Mouse (Mus musculus): ENCODE measurements at regions not wholly inside any gene's neighbourhood (a gene's known extent, or its start where the extent isn't known, plus 50 kb on each side); places are given as distances from the start of the nearest gene placed in this dataset.

DNA sequence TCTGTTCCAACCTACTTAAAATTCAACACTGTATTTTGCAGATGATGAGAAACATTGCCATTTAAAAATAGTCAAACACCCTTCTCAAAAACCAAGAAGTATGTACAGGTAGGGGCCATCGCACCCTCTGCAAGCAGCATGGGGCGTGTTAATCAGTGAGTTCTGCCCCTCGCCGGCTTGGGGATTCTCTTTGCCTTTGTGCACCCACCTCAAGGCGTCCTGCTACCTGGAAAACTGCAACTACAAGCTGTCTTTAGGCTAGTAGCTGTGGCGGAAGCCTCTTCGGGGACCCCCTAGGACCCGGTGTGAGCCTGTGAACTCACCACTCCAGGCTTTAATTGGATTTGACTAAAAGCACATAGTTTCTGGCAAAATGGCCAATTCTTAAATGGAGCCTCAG is 311.0 kb downstream of the Mtx2 start:
- peak overlapping the region; percentile 80 for H3K27ac ChIP-seq (ENCODE audit: low read depth, low read length)

DNA sequence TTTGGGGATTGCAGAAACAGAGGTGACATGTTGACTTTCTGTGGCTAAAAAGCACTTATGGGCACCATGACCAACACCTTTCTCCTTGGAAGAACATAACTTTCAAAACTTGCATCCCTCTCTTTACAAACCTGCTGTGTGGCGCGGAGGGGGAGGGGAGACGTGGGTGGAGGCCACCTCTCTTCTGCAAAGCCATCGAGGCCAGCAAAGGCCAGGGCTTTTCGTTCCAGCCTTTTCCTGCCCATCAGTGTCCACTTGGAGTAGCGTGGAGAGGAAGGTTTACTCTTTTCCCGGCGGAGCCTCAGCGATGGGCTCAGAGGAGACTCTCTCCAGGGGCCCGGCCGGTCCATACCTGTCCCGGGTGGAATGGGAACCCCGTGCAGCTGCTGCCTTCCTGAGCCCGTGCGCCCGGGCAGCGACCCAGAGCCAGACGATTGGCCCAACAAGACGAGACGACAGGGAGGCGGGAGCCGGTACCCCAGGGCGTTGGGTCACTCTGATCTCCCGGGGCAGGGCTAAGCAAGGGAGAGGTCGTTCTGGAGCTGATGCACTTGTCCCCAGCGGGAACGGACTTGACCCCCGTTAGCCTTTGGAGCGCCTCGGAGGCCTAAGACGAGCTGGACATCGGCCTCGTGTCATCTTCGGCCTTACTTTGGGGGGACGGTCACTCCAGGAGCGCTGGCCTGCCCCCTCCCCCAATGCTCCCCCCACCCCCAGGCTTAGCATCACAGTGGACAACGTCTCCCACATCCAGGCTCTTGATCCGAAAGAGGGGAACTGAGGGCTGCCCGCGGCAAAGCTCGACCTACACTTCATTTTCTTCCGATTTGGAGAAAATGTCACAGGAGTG is 311.8 kb downstream of the Mtx2 start:
- Histone ChIP-seq H3K36me3 (ENCODE audit: control insufficient read depth, insufficient read depth, low read length) (no peaks in the 10 kb centered on the region), H3K9me3 (ENCODE audit: control insufficient read depth, low read length) (no peaks in the 10 kb centered on the region), H3K27me3 (ENCODE audit: control insufficient read depth, insufficient read depth, low read length) (no peaks in the 10 kb centered on the region; the same call in 1 of the 2 replicates), H3K9ac (ENCODE audit: low read depth, low read length) (peak overlapping the region; percentile 62), H3K4me1 (ENCODE audit: control insufficient read depth, insufficient read depth, low read length) (peaks cover 10% of the 10 kb centered on the region), H3K4me3 (ENCODE audit: low read length) (peak overlapping the region; percentile 54), H3K4me2 (replicated peaks; ENCODE audit: low read depth, low read length) (peak overlapping the region; percentile 86), H3K27ac (ENCODE audit: low read depth, low read length) (peak overlapping the region; percentile 80)
- ATAC-seq (ENCODE audit: low FRiP score, low TSS enrichment), result peak; percentile 68
- under 1% methylated on average over 42 of the region's 42 CpGs for WGBS

More for the DNA sequence above, 311.0 kb downstream of the Mtx2 start:
- H3K36me3 ChIP-seq (ENCODE audit: control insufficient read depth, insufficient read depth, low read length), result no peaks in the 10 kb centered on the region
- H3K9ac ChIP-seq (ENCODE audit: low read depth, low read length), result peak overlapping the region; percentile 62
- 21% methylated on average over 8 of the region's 8 CpGs for WGBS
- H3K27me3 ChIP-seq (ENCODE audit: control insufficient read depth, insufficient read depth, low read length), result no peaks in the 10 kb centered on the region; the same call in 1 of the 2 replicates
- no peak for ATAC-seq (ENCODE audit: low FRiP score, low TSS enrichment)
- peak overlapping the region; percentile 54 for H3K4me3 ChIP-seq (ENCODE audit: low read length)
- no peaks in the 10 kb centered on the region for H3K9me3 ChIP-seq (ENCODE audit: control insufficient read depth, low read length)
- peaks cover 10% of the 10 kb centered on the region for H3K4me1 ChIP-seq (ENCODE audit: control insufficient read depth, insufficient read depth, low read length)
- H3K4me2 ChIP-seq (replicated peaks; ENCODE audit: low read depth, low read length), result peak overlapping the region; percentile 86

DNA sequence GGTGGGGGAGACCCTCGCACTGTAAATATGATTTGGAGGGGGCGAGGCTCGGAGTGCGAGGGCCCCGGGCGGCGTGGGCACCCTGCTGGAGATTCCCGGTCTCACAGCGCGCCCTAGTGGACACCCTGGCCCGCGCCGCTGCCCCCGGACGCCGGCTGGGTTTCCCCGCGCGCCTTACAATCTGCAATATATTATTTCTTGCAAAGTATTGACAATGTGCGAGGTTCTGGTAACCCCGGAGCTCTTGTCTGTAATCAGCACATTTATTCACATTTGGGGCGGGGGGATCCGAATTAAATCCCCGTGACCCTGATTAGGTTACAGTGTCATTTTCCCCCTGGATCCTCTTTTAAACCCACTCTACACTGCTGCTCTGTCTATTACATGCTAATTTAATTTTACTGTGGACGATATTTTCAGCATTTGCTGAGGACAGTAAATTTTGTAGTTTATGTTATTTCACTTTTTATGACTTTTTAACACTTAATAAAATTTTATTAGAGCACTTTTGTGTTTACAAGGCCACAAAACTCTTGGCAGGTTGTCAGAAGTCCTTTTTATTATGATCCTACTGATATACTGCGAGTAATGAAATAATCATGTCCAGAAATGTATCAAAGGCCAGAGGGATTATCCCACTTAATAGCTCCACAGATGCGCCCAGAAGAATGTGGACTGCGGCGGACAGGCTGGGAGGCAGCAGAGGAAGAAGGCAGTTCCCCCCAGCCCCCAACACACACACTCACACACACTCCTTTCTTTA is 312.6 kb downstream of the Mtx2 start:
- 3% methylated on average over 29 of the region's 29 CpGs for WGBS
- H3K27ac ChIP-seq (ENCODE audit: low read depth, low read length), result 0 out of 2 replicates have a peak overlapping the region, but pooled peaks have one; percentile 80
- peak; percentile 61 for ATAC-seq (ENCODE audit: low FRiP score, low TSS enrichment)

DNA sequence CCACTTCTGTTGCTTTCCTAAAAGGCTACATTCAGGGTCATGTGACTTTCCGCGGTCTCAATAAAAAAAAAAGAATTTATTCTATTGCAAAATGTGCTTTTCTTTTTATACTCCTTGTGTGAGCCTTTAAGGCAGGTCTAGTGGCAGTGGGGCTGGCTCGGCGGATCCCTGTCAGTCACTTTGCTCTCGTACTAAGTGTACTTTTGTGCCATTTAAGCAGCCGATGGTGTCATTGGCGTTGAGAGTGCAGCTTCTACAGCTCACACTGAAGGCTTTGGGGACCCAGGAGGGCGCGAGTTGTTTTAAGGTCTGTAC is 313.1 kb downstream of the Mtx2 start:
- Histone ChIP-seq H3K27me3 (ENCODE audit: control insufficient read depth, insufficient read depth, low read length) (no peaks in the 10 kb centered on the region; the same call in 1 of the 2 replicates), H3K9me3 (ENCODE audit: control insufficient read depth, low read length) (no peaks in the 10 kb centered on the region), H3K4me2 (replicated peaks; ENCODE audit: low read depth, low read length) (peak overlapping the region; percentile 25), H3K4me1 (ENCODE audit: control insufficient read depth, insufficient read depth, low read length) (peaks cover 10% of the 10 kb centered on the region), H3K36me3 (ENCODE audit: control insufficient read depth, insufficient read depth, low read length) (no peaks in the 10 kb centered on the region), H3K9ac (ENCODE audit: low read depth, low read length) (no peak overlapping the region), H3K4me3 (ENCODE audit: low read length) (no peak overlapping the region), H3K27ac (ENCODE audit: low read depth, low read length) (no peak overlapping the region)
- WGBS, result 25% methylated on average over 9 of the region's 9 CpGs
- ATAC-seq (ENCODE audit: low FRiP score, low TSS enrichment), result no peak

More for the DNA sequence above, 312.6 kb downstream of the Mtx2 start:
- Histone ChIP-seq H3K4me2 (replicated peaks; ENCODE audit: low read depth, low read length) (peak overlapping the region; percentile 86), H3K9me3 (ENCODE audit: control insufficient read depth, low read length) (no peaks in the 10 kb centered on the region), H3K36me3 (ENCODE audit: control insufficient read depth, insufficient read depth, low read length) (no peaks in the 10 kb centered on the region), H3K27me3 (ENCODE audit: control insufficient read depth, insufficient read depth, low read length) (no peaks in the 10 kb centered on the region; the same call in 1 of the 2 replicates), H3K4me3 (ENCODE audit: low read length) (peak overlapping the region; percentile 54), H3K9ac (ENCODE audit: low read depth, low read length) (peak overlapping the region; percentile 62), H3K4me1 (ENCODE audit: control insufficient read depth, insufficient read depth, low read length) (peaks cover 10% of the 10 kb centered on the region)

DNA sequence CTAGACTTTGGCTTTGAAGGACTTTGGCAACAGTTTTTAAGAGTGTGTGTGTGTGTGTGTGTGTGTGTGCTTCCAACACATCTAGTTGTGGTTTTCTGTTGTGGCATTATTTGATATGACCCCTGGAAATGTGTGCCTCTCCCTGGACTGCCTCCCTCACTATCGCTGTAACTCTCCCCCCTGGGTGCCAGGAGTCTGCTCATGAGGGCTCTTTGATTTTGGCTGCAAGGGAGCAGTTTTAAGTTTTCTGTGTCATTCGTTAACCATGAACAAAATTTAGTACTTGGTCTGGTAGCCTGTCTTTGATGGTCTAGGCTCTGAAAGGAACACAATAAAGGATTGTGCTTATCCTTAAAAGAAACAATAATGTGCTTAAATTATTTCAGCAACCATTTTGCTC is 313.9 kb downstream of the Mtx2 start:
- peaks cover 10% of the 10 kb centered on the region; the same call in 1 of the 2 replicates for H3K4me1 ChIP-seq (ENCODE audit: control insufficient read depth, insufficient read depth, low read length)
- H3K27me3 ChIP-seq (ENCODE audit: control insufficient read depth, insufficient read depth, low read length), result no peaks in the 10 kb centered on the region; the same call in 1 of the 2 replicates
- no peaks in the 10 kb centered on the region for H3K9me3 ChIP-seq (ENCODE audit: control insufficient read depth, low read length)
- WGBS, result 46% methylated on average over 2 of the region's 2 CpGs
- no peak overlapping the region for H3K4me2 ChIP-seq (replicated peaks; ENCODE audit: low read depth, low read length)
- no peaks in the 10 kb centered on the region for H3K36me3 ChIP-seq (ENCODE audit: control insufficient read depth, insufficient read depth, low read length)
- ATAC-seq (ENCODE audit: low FRiP score, low TSS enrichment), result no peak
- H3K4me3 ChIP-seq (ENCODE audit: low read length), result no peak overlapping the region
- H3K9ac ChIP-seq (ENCODE audit: low read depth, low read length), result no peak overlapping the region
- H3K27ac ChIP-seq (ENCODE audit: low read depth, low read length), result no peak overlapping the region

DNA sequence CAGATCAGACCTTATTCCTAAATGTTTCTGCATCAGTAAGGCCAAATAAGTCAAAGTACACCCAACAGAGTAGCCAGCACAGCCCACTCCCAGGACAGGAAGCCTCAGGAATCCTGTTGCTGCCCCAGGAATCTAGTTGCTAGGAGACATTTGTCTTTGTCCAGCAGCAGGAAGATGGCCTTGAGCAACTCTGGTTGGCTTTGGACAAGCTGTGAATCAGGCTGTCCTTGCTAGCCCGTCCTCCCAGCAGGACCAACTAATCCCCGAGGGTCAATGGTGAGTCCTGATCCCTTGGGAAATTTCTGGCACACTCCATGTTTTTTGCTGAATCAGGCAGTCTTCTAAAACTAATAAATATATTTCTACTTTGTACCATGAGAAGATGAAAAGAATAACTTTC is 317.1 kb downstream of the Mtx2 start:
- Histone ChIP-seq H3K4me3 (ENCODE audit: low read length) (no peak overlapping the region), H3K27ac (ENCODE audit: low read depth, low read length) (no peak overlapping the region), H3K9ac (ENCODE audit: low read depth, low read length) (no peak overlapping the region), H3K9me3 (ENCODE audit: control insufficient read depth, low read length) (no peaks in the 10 kb centered on the region), H3K4me1 (ENCODE audit: control insufficient read depth, insufficient read depth, low read length) (peaks cover 2% of the 10 kb centered on the region; the same call in 1 of the 2 replicates), H3K4me2 (replicated peaks; ENCODE audit: low read depth, low read length) (no peak overlapping the region), H3K36me3 (ENCODE audit: control insufficient read depth, insufficient read depth, low read length) (no peaks in the 10 kb centered on the region), H3K27me3 (ENCODE audit: control insufficient read depth, insufficient read depth, low read length) (no peaks in the 10 kb centered on the region)
- WGBS, result 22% methylated on average over 2 of the region's 2 CpGs
- ATAC-seq (ENCODE audit: low FRiP score, low TSS enrichment), result no peak

DNA sequence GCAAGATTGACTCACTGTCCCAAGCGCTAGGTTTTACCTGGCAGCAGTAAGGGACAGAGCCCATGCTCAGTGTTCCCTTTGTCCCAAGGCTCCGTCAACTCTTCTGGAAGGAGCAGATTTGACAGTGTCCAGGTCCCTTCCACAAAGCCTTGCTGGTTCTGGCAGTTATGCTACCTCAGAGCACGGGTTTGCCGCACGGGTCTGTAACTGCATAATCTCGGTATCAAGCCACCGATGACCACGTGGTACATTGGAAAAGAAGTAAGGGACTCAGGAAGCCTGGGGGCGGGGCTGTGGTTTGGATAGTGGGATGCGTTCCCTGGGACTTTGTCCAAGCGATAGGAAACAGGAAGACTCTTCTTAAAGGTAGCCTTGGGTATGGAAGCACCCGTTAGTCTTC is 319.3 kb downstream of the Mtx2 start:
- no peak overlapping the region for H3K4me2 ChIP-seq (replicated peaks; ENCODE audit: low read depth, low read length)
- H3K9me3 ChIP-seq (ENCODE audit: control insufficient read depth, low read length), result no peaks in the 10 kb centered on the region
- no peak overlapping the region for H3K9ac ChIP-seq (ENCODE audit: low read depth, low read length)
- 89% methylated on average over 12 of the region's 12 CpGs for WGBS
- H3K4me3 ChIP-seq (ENCODE audit: low read length), result no peak overlapping the region
- no peaks in the 10 kb centered on the region for H3K4me1 ChIP-seq (ENCODE audit: control insufficient read depth, insufficient read depth, low read length)
- no peaks in the 10 kb centered on the region for H3K36me3 ChIP-seq (ENCODE audit: control insufficient read depth, insufficient read depth, low read length)
- no peak overlapping the region for H3K27ac ChIP-seq (ENCODE audit: low read depth, low read length)
- no peaks in the 10 kb centered on the region for H3K27me3 ChIP-seq (ENCODE audit: control insufficient read depth, insufficient read depth, low read length)
- ATAC-seq (ENCODE audit: low FRiP score, low TSS enrichment), result no peak

DNA sequence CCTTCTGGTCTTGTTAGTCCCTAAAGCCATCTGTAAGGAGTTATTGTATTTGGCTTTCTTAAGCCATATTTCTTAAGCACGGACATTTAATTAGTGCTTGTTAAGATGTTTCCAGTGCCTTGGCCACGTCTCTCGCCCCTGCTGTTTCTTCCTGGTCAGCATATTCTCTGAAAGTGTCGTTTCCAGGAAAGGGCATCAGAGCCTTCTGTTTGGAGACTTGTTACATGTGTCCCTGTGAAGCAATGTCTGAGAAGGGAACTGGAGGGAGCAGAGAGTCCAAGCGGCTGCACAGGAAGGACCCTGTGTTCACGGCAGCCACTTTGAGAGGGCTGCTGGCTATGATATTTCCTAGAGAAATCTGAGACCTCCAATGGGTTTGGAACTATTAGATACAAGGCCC is 320.7 kb downstream of the Mtx2 start:
- no peak for ATAC-seq (ENCODE audit: low FRiP score, low TSS enrichment)
- Histone ChIP-seq H3K9me3 (ENCODE audit: control insufficient read depth, low read length) (no peaks in the 10 kb centered on the region), H3K27ac (ENCODE audit: low read depth, low read length) (no peak overlapping the region), H3K4me2 (replicated peaks; ENCODE audit: low read depth, low read length) (no peak overlapping the region), H3K27me3 (ENCODE audit: control insufficient read depth, insufficient read depth, low read length) (no peaks in the 10 kb centered on the region), H3K4me1 (ENCODE audit: control insufficient read depth, insufficient read depth, low read length) (no peaks in the 10 kb centered on the region), H3K36me3 (ENCODE audit: control insufficient read depth, insufficient read depth, low read length) (no peaks in the 10 kb centered on the region), H3K9ac (ENCODE audit: low read depth, low read length) (no peak overlapping the region), H3K4me3 (ENCODE audit: low read length) (no peak overlapping the region)
- 30% methylated on average over 6 of the region's 6 CpGs for WGBS

DNA sequence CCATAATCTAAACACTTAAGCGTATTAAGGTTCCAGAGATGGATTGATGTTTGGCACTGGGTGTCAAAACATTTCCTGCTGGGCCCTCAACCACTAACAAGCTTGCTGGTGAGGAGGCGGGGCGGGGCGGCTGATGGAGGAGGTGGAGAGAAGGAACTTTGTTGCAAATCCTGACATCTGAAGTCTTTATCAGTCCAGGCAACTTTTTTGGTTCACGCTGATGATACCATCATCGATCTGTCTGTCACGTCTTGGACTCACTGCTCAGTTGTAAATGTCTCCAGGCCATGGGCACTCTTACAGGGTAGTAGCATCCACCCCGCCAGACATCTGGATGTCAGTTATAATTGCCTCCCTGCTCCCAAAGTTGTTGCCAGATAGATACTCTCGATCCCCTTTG is 321.8 kb downstream of the Mtx2 start:
- H3K4me3 ChIP-seq (ENCODE audit: low read length), result no peak overlapping the region
- no peaks in the 10 kb centered on the region for H3K4me1 ChIP-seq (ENCODE audit: control insufficient read depth, insufficient read depth, low read length)
- ATAC-seq (ENCODE audit: low FRiP score, low TSS enrichment), result no peak
- H3K9me3 ChIP-seq (ENCODE audit: control insufficient read depth, low read length), result no peaks in the 10 kb centered on the region
- no peak overlapping the region for H3K4me2 ChIP-seq (replicated peaks; ENCODE audit: low read depth, low read length)
- no peaks in the 10 kb centered on the region for H3K27me3 ChIP-seq (ENCODE audit: control insufficient read depth, insufficient read depth, low read length)
- no peaks in the 10 kb centered on the region for H3K36me3 ChIP-seq (ENCODE audit: control insufficient read depth, insufficient read depth, low read length)
- H3K27ac ChIP-seq (ENCODE audit: low read depth, low read length), result no peak overlapping the region
- H3K9ac ChIP-seq (ENCODE audit: low read depth, low read length), result no peak overlapping the region
- 69% methylated on average over 9 of the region's 9 CpGs for WGBS
